ENCODE assay signal across 8 mouse cellular contexts in genomic region chr12:91588176-91588669, GRCm38 (mm10). TPM values are rescaled to one million over a fixed set of nuclear protein-coding genes. Genes with fewer than 3 reads are reported as not detected.
DNase-seq lines count a peak whose midpoint lies in the region; ATAC-seq and TF ChIP-seq lines count a peak whose summit lies in the region.

No protein-coding gene starts in this region.

- peak overlapping the region; percentile 100 for H3K9ac ChIP-seq in CH12.LX (ENCODE audit: insufficient read depth, low read depth)
- peak overlapping the region; percentile 100 for H3K9ac ChIP-seq in forebrain, embryonic 12.5 days
- peak overlapping the region; percentile 100 for H3K9ac ChIP-seq in liver, postnatal 0 days (replicated peaks)
- H3K9ac ChIP-seq in neural tube, embryonic 14.5 days (replicated peaks; ENCODE audit: low read depth, low read length), result peak overlapping the region; percentile 100

- H3K4me3 ChIP-seq in CH12.LX (replicated peaks in 1 of 3; ENCODE audit: low read depth in 2 of 3, low read length in 2 of 3, poor library complexity in 1 of 3), result peak overlapping the region; percentile 67 to 96 (median 69)
- peak overlapping the region; percentile 95 for H3K4me3 ChIP-seq in forebrain, embryonic 12.5 days (replicated peaks)
- H3K4me3 ChIP-seq in liver, postnatal 0 days (ENCODE audit: low read depth, low read length), result peak overlapping the region; percentile 93
- peak overlapping the region; percentile 87 for H3K4me3 ChIP-seq in neural tube, embryonic 14.5 days (ENCODE audit: low read depth, low read length)

- H3K9me3 ChIP-seq in CH12.LX (replicated peaks; ENCODE audit: low read length), result peaks cover 6% of the 10 kb centered on the region
- H3K9me3 ChIP-seq in forebrain, embryonic 12.5 days, result no peaks in the 10 kb centered on the region
- H3K9me3 ChIP-seq in liver, postnatal 0 days (ENCODE audit: low read length), result no peaks in the 10 kb centered on the region
- no peaks in the 10 kb centered on the region for H3K9me3 ChIP-seq in neural tube, embryonic 14.5 days (ENCODE audit: control insufficient read depth, low read length)

- H3K27me3 ChIP-seq in CH12.LX (replicated peaks), result no peaks in the 10 kb centered on the region
- H3K27me3 ChIP-seq in forebrain, embryonic 12.5 days, result no peaks in the 10 kb centered on the region
- H3K27me3 ChIP-seq in liver, postnatal 0 days (ENCODE audit: insufficient read depth, low read length), result no peaks in the 10 kb centered on the region
- H3K27me3 ChIP-seq in neural tube, embryonic 14.5 days (ENCODE audit: control insufficient read depth, insufficient read depth, low read length), result no peaks in the 10 kb centered on the region

- TF ChIP-seq EP300 in CH12.LX (IDR thresholded peaks at IDR 0.05; ENCODE audit: low read length), result no peak
- peak; percentile 27; the same call in 1 of the 2 replicates for TF ChIP-seq EP300 in liver, postnatal 0 days (IDR thresholded peaks at IDR 0.05; ENCODE audit: low read depth)

- peak overlapping the region; percentile 93 for H3K4me2 ChIP-seq in CH12.LX (ENCODE audit: insufficient read depth, low read depth, poor library complexity, severe bottlenecking)
- H3K4me2 ChIP-seq in forebrain, embryonic 12.5 days, result peak overlapping the region; percentile 61
- peak overlapping the region; percentile 73 for H3K4me2 ChIP-seq in liver, postnatal 0 days (ENCODE audit: low read depth, low read length)
- H3K4me2 ChIP-seq in neural tube, embryonic 14.5 days (ENCODE audit: low read depth, low read length), result peak overlapping the region; percentile 72

- H3K4me1 ChIP-seq in CH12.LX (ENCODE audit: control insufficient read depth in 1 of 2, insufficient read depth in 2 of 2), result peaks cover 9 to 48% of the 10 kb centered on the region in 2 experiments
- peaks cover 29% of the 10 kb centered on the region for H3K4me1 ChIP-seq in forebrain, embryonic 12.5 days
- H3K4me1 ChIP-seq in liver, postnatal 0 days (ENCODE audit: insufficient read depth), result peaks cover 22% of the 10 kb centered on the region
- peaks cover 22% of the 10 kb centered on the region for H3K4me1 ChIP-seq in neural tube, embryonic 14.5 days (ENCODE audit: control insufficient read depth, insufficient read depth, low read length)

- no peak for TF ChIP-seq CTCF in CH12.LX (conservative IDR thresholded peaks at IDR 0.05 in 1 of 2, IDR thresholded peaks at IDR 0.05 in 1 of 2; ENCODE audit: low read depth in 2 of 2, low read length in 2 of 2)
- TF ChIP-seq CTCF in liver, postnatal 0 days (IDR thresholded peaks at IDR 0.05; ENCODE audit: low read depth), result no peak

- TF ChIP-seq RAD21 in CH12.LX (IDR thresholded peaks at IDR 0.05; ENCODE audit: low read depth, low read length), result no peak

- in situ Hi-C loops in CH12.LX (cut with MboI; ENCODE audit: low pct_ligation_motif_present, low pct_unique_long_range_greater_than_20kb, low sequenced_read_pairs), result no loop called here

- TF ChIP-seq POLR2A in CH12.LX (IDR thresholded peaks at IDR 0.05; ENCODE audit: low read depth, low read length), result peak; percentile 100

- peaks cover 39% of the 10 kb centered on the region for H3K79me2 ChIP-seq in CH12.LX (replicated peaks; ENCODE audit: control insufficient read depth, extremely low read depth, insufficient read depth, poor library complexity, severe bottlenecking)

- WGBS in forebrain, embryonic 12.5 days, result under 1% methylated on average over 32 of the region's 32 CpGs
- WGBS in large intestine, adult 2 months, result under 1% methylated on average over 32 of the region's 32 CpGs
- WGBS in liver, postnatal 0 days (ENCODE audit: insufficient replicate concordance), result under 1% methylated on average over 32 of the region's 32 CpGs
- under 1% methylated on average over 32 of the region's 32 CpGs for WGBS in neural tube, embryonic 14.5 days

- intact Hi-C loops in heart, postnatal 10 days (cut with DNase I), result no loop called here

- peak; percentile 91 for ATAC-seq in forebrain, embryonic 12.5 days (ENCODE audit: low FRiP score)
- peak; percentile 63 for ATAC-seq in liver, postnatal 0 days
- peak; percentile 91 for ATAC-seq in neural tube, embryonic 14.5 days (ENCODE audit: low read depth)

- peak; percentile 95 for DNase-seq in CH12.LX (ENCODE audit: extremely low read depth)
- DNase-seq in c-Kit-positive CD71-positive TER-119-negative erythroid progenitor cells, embryonic 14.5 days (ENCODE audit: low read depth), result peak; percentile 90
- DNase-seq in heart, postnatal 10 days, result peak; percentile 94 to 96
- peak; percentile 90 for DNase-seq in large intestine, adult 2 months (ENCODE audit: low read depth, low spot score)
- peak; percentile 90 for DNase-seq in liver, postnatal 0 days
- DNase-seq in testis, postnatal 10 days (ENCODE audit: low spot score), result peak; percentile 90

- dilution Hi-C loops in CH12.LX (cut with MboI; ENCODE audit: extremely low pct_ligation_motif_present, extremely low pct_unique_long_range_greater_than_20kb, low sequenced_read_pairs), result no loop called here

- peak overlapping the region; percentile 36 for H3K27ac ChIP-seq in CH12.LX (ENCODE audit: insufficient read depth, low read depth)
- peak overlapping the region; percentile 100 for H3K27ac ChIP-seq in forebrain, embryonic 12.5 days
- H3K27ac ChIP-seq in liver, postnatal 0 days (ENCODE audit: low read depth), result peak overlapping the region; percentile 100
- peak overlapping the region; percentile 100 for H3K27ac ChIP-seq in neural tube, embryonic 14.5 days (ENCODE audit: low read depth, low read length)

- peaks cover 12 to 24% of the 10 kb centered on the region in 2 experiments for H3K36me3 ChIP-seq in CH12.LX (replicated peaks in 1 of 2; ENCODE audit: control insufficient read depth in 1 of 2, insufficient read depth in 1 of 2, low read length in 1 of 2)
- H3K36me3 ChIP-seq in forebrain, embryonic 12.5 days (replicated peaks), result peaks cover 18% of the 10 kb centered on the region
- H3K36me3 ChIP-seq in liver, postnatal 0 days (replicated peaks; ENCODE audit: insufficient read depth, low read length), result peaks cover 10% of the 10 kb centered on the region
- H3K36me3 ChIP-seq in neural tube, embryonic 14.5 days (ENCODE audit: control insufficient read depth, insufficient read depth, low read length), result peaks cover 5% of the 10 kb centered on the region; the same call in 1 of the 2 replicates

TF ChIP-seq in CH12.LX, 34 proteins besides CTCF, POLR2A, EP300 and RAD21 (continues in another document):
- TF ChIP-seq HCFC1 (IDR thresholded peaks at IDR 0.05; ENCODE audit: low read depth, low read length), result peak; percentile 42
- TF ChIP-seq POLR2AphosphoS2 (IDR thresholded peaks at IDR 0.05; ENCODE audit: low read depth, low read length), result peak; percentile 99
- TF ChIP-seq ETS1 (conservative IDR thresholded peaks at IDR 0.05; ENCODE audit: low read depth, low read length), result peak; percentile 55; the same call in 1 of the 2 replicates
- TF ChIP-seq MAX (IDR thresholded peaks at IDR 0.05; ENCODE audit: low read length), result no peak
- 0 out of 2 replicates have a peak, but pooled peaks have one; percentile 60 for TF ChIP-seq MAZ (IDR thresholded peaks at IDR 0.05; ENCODE audit: low read depth, low read length)
- no peak for TF ChIP-seq SMC3 (IDR thresholded peaks at IDR 0.05; ENCODE audit: low read depth, low read length)
- no peak for TF ChIP-seq MAFK (IDR thresholded peaks at IDR 0.05; ENCODE audit: insufficient replicate concordance, low read length)
- 0 out of 2 replicates have a peak, but pooled peaks have one; percentile 31 for TF ChIP-seq ELF1 (IDR thresholded peaks at IDR 0.05; ENCODE audit: low read depth, low read length)
- TF ChIP-seq MXI1 (IDR thresholded peaks at IDR 0.05; ENCODE audit: low read depth, low read length), result peak; percentile 88; the same call in 1 of the 2 replicates
- TF ChIP-seq KAT2A (IDR thresholded peaks at IDR 0.05; ENCODE audit: insufficient replicate concordance, low read length), result no peak
- peak; percentile 51; the same call in 1 of the 2 replicates for TF ChIP-seq BHLHE40 (IDR thresholded peaks at IDR 0.05; ENCODE audit: low read depth, low read length)
- no peak for TF ChIP-seq GABPA (IDR thresholded peaks at IDR 0.05; ENCODE audit: insufficient replicate concordance, low read depth, low read length)
- no peak for TF ChIP-seq JUND (conservative IDR thresholded peaks at IDR 0.05; ENCODE audit: low read depth, low read length)
- peak; percentile 86; the same call in 1 of the 2 replicates for TF ChIP-seq CHD1 (IDR thresholded peaks at IDR 0.05; ENCODE audit: low read depth, low read length)
- TF ChIP-seq USF2 (conservative IDR thresholded peaks at IDR 0.05; ENCODE audit: low read depth, low read length), result no peak
- peak; percentile 99 for TF ChIP-seq ZMIZ1 (IDR thresholded peaks at IDR 0.05; ENCODE audit: low read depth, low read length)
- TF ChIP-seq ZC3H11A (IDR thresholded peaks at IDR 0.05; ENCODE audit: low read depth, low read length), result no peak
- peak; percentile 57 for TF ChIP-seq NRF1 (IDR thresholded peaks at IDR 0.05; ENCODE audit: low read depth, low read length)
- peak; percentile 53 for TF ChIP-seq IRF4 (IDR thresholded peaks at IDR 0.05; ENCODE audit: low read depth, low read length)
- peak; percentile 81 for TF ChIP-seq TCF12 (IDR thresholded peaks at IDR 0.05; ENCODE audit: low read depth, low read length)
- no peak for TF ChIP-seq USF1 (IDR thresholded peaks at IDR 0.05; ENCODE audit: low read depth, low read length)
- TF ChIP-seq PAX5 (IDR thresholded peaks at IDR 0.05; ENCODE audit: low read length), result no peak
- 0 out of 2 replicates have a peak, but pooled peaks have one; percentile 12 for TF ChIP-seq CHD2 (IDR thresholded peaks at IDR 0.05; ENCODE audit: low read length)
- peak; percentile 98 for TF ChIP-seq NELFE (IDR thresholded peaks at IDR 0.05; ENCODE audit: low read depth, low read length)
- no peak for TF ChIP-seq ZKSCAN1 (IDR thresholded peaks at IDR 0.05; ENCODE audit: borderline replicate concordance, low read depth, low read length)
- TF ChIP-seq MEF2A (IDR thresholded peaks at IDR 0.05; ENCODE audit: borderline replicate concordance, low read depth, low read length), result peak; percentile 14; the same call in 1 of the 2 replicates
- TF ChIP-seq UBTF (IDR thresholded peaks at IDR 0.05; ENCODE audit: low read depth, low read length), result no peak
- no peak; the same call in 1 of the 2 replicates for TF ChIP-seq MYC (IDR thresholded peaks at IDR 0.05; ENCODE audit: low read depth, low read length)

RNA-seq across cellular contexts. Expression of gene Gtf2a1, which starts 2.1 kb away (rescaled TPM):
- 25.7 and 29.0 TPM in 2 replicates for total RNA-seq in CH12.LX (2012; rRNA removed)
- 16.0 and 19.2 TPM in 2 replicates for total RNA-seq in CH12.LX (2014; rRNA removed)
- polyA plus RNA-seq in CH12.LX (2012; ENCODE audit: insufficient read length, low read depth), result 34.5 and 36.2 TPM in 2 replicates
- 63.6 and 69.4 TPM in 2 replicates for polyA plus RNA-seq in forebrain, embryonic 12.5 days (2016; fragmentation: Nextera tagmentation; extraction: Ambion mirVana)
- 10 to 100 TPM; 24.4 to 30.4 TPM for total RNA-seq in heart, postnatal 10 days (2021)
- 5.8 and 9.6 TPM in 2 replicates for polyA plus RNA-seq in large intestine, adult 2 months (2012; rRNA removed)
- 11.4 and 13.4 TPM in 2 replicates for polyA plus RNA-seq in liver, postnatal 0 days (2015; fragmentation: Nextera tagmentation; extraction: Ambion mirVana)
- 53.8 and 66.7 TPM in 2 replicates for polyA plus RNA-seq in neural tube, embryonic 14.5 days (2014; fragmentation: Nextera tagmentation; extraction: Ambion mirVana)

Comparison
In these comparisons a context has a peak if more than half of its experiments do, and no peak if none do; other contexts are left out.
1. Peak in every context shown above with its lines: DNase-seq, ATAC-seq, H3K4me3 ChIP-seq and H3K27ac ChIP-seq.
2. H3K27ac ChIP-seq: peak in every context shown above with its lines; median percentile 100 in forebrain, embryonic 12.5 days; 100 in liver, postnatal 0 days; 100 in neural tube, embryonic 14.5 days; 36 in CH12.LX.